Mouse (Mus musculus): ENCODE measurements at regions not wholly inside any gene's neighbourhood (a gene's known extent, or its start where the extent isn't known, plus 50 kb on each side); places are given as distances from the start of the nearest gene placed in this dataset.

- TF ChIP-seq CTCF (IDR thresholded peaks at IDR 0.05; ENCODE audit: extremely low read depth, insufficient read length, insufficient replicate concordance, low read depth, low read length) (no peak), POLR2A (IDR thresholded peaks at IDR 0.05; ENCODE audit: low read depth, low read length) (no peak)
Measured at GRCm38 (mm10) chr16:87040366-87040765, 313.6 kb upstream of the N6amt1 start.
